ENCODE assay signal across 23 mouse cellular contexts in genomic region chr3:118570197-118570596, GRCm38 (mm10). TPM values are rescaled to one million over a fixed set of nuclear protein-coding genes. Genes with fewer than 3 reads are reported as not detected.
"Had no signal": no experiment of that assay in that cellular context is flagged by ENCODE, and none has a peak within 500 bp of the region (broad histone marks: within the 10 kb centered on the region; RNA-seq: fewer than 3 reads in every experiment).

No protein-coding gene starts in this region.

- ATAC-seq: intestine, embryonic 16.5 days; liver, postnatal 0 days; lung, postnatal 0 days; midbrain, embryonic 13.5 days had no signal

- H3K9me3 ChIP-seq: limb, embryonic 12.5 days; limb, embryonic 15.5 days; midbrain, embryonic 10.5 days; midbrain, embryonic 13.5 days had no signal

- H3K4me2 ChIP-seq: limb, embryonic 12.5 days; limb, embryonic 15.5 days; liver, embryonic 11.5 days; lung, embryonic 14.5 days; midbrain, embryonic 13.5 days had no signal

- H3K27ac ChIP-seq: limb, embryonic 12.5 days; limb, embryonic 15.5 days; liver, embryonic 14.5 days; macrophage; midbrain, embryonic 10.5 days; midbrain, embryonic 13.5 days; stomach, postnatal 0 days had no signal

- H3K4me3 ChIP-seq: limb, embryonic 12.5 days; limb, embryonic 15.5 days; midbrain, embryonic 10.5 days; midbrain, embryonic 13.5 days had no signal

- DNase-seq: kidney, adult 18-20 months; kidney, adult 9 months; kidney, postnatal 14 days; kidney, postnatal 4 days; left cerebral cortex, postnatal 4 days; liver, postnatal 0 days; lung, embryonic 14.5 days; right cerebral cortex, adult 18-20 months; right cerebral cortex, postnatal 14 days; right cerebral cortex, postnatal 4 days; thymus, adult 2 months; thymus, postnatal 14 days; thymus, postnatal 4 days had no signal

- H3K9ac ChIP-seq: limb, embryonic 12.5 days; limb, embryonic 15.5 days; liver, embryonic 14.5 days; liver, postnatal 0 days; lung, embryonic 14.5 days; midbrain, embryonic 13.5 days had no signal

- H3K36me3 ChIP-seq: limb, embryonic 12.5 days; limb, embryonic 15.5 days; midbrain, embryonic 10.5 days; midbrain, embryonic 13.5 days had no signal

- H3K27me3 ChIP-seq: limb, embryonic 12.5 days; limb, embryonic 15.5 days; midbrain, embryonic 13.5 days had no signal

- H3K4me1 ChIP-seq: limb, embryonic 12.5 days; limb, embryonic 15.5 days; midbrain, embryonic 10.5 days; midbrain, embryonic 13.5 days had no signal

RNA-seq across cellular contexts. Expression of gene Dpyd, which starts 8.3 kb away (rescaled TPM):
- polyA plus RNA-seq: macrophage had no signal
